Mouse (Mus musculus): ENCODE data around the gene Ipcef1. TPM values are rescaled to one million over a fixed set of nuclear protein-coding genes. Genes with fewer than 3 reads are reported as not detected.
"Not testable (repeated sequence)": the region's sequence is repeated elsewhere in the genome, so short reads cannot be mapped to it uniquely, and the experiment has no call there.

Gene Ipcef1
- polyA plus RNA-seq, 3 experiments from 2014 or later: 59.2 to 108 (median 100) TPM

DNA sequence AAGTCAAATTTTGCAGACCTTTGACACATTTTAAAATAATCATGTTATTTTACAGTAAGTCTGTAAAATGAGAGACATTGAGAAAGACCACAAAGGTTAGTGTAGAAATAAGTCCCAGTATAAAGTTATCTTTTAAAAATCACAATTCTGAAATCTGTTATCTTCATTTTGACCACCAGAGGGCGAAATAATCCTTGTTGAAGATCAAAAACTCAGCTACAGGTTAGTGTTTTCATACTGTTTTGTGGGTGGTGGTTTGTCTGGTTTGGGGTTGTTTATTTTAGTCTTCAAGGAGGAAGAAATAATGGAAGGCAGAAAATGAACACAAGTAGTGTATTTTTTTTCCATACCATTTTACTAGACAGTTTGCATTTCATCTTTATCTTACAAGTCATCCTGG is 166.8 kb downstream of the Ipcef1 start:
- ATAC-seq: peak; percentile 53

DNA sequence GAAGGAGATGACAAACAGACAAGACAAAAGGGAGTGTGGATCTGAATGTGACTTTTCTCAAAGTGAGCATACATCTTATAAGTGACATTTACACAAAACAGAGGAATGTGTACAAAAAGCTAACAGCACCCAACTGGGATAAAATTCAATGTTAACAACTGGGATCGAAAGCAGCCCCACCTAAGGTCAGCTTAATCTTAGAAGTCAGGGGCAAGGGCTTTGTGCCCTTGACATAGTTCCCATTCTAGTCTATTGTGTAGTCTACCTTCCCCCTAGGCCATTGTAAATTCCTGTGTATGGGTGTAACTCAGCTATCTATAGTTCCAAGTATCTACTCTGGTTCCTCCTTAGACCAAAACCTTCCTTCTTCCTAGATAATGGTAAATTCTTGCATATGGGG is 170.2 kb downstream of the Ipcef1 start:
- not testable (repeated sequence) for ATAC-seq

DNA sequence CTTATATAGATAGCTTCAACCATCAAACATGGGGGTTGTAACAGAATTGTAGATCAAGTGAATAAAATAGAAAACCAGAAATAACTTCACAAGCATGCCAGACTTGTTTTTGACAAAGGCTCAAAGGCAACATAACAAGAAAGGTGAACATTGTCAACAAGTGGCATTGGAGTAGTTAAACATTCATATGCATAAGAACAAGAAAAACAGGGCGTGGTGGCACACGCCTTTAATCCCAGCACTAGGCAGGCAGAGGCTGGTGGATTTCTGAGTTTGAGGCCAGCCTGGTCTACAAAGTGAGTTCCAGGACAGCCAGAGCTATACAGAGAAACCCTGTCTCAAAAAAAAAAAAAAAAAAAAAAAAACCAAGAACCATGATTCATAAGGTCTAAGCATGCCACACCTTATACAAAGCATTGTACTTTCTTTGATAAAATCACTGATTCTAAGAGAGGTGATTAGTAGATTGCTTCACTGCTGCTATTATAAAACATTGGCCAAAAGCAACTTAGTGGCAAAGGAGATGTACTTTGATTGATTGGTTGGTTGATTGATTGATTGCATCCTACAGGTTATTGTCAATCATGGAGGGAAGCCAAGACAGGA is 173.9 kb downstream of the Ipcef1 start:
- ATAC-seq: no peak

DNA sequence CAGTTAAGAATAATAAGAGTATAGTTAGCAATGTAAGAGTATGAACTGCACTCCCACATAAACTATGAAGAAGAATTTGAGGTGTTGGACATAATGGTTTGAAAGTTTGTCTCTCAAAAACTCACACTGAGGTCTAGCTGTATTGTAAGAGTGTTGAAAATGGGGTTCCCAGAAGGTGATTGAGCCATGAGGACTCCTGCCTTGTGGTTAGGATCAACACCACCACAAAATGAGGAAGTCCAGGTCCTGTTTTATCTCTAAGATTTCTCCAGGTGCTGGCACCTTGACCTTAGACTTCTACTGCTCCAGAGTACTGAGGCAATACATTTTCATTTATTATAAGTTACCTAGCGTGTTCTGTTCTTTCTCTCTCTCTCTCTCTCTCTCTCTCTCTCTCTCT is 178.4 kb downstream of the Ipcef1 start:
- ATAC-seq: no peak

DNA sequence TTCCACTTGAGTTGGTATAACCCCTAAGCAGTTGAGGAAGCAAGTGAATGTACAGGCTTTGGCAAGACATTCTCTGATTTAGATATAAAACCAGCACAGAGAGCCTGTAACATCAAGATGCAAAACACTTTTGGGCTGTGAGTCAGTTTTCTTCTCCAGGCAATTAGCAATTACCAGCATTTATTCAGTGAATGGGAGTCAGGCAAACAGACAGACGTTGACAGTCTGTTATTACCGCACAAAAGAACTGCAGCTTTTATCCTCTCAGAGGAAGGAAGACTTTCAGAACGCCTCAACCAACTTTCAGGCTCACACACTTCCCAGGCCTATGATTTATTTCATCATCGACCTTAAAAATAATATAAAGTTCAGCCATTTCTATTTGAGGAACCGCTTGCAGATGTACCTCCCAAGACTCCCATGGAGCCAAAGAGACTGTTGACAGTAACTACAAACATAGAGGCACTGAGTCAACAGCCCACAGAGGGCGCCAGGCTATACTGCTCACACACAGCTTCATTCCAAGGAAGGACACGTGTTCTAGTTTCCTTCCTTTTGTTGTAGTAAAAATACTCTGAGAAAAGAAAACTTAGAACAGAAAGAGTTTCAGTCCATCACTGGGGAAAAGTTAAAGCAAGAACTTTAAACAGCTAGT is 180.7 kb downstream of the Ipcef1 start:
- ATAC-seq: no peak

DNA sequence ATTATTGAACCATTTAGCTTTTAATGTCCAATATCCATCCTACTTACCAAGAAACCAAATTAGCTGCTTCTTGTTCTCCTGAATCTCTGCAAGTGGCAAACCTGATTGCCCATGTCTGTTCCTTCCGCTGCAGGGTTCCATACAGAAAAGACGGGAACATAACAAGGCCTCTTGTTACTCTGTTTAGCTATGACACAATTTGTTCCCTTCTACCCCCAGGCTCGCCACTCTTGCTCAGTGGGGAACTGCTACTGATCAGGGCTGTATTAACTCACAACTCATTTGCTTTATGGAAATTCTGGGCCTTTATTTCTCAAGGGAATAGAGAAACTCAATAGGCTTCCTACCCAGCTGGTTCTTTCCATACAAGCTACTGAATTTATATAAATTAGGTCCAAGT is 196.5 kb downstream of the Ipcef1 start:
- ATAC-seq: no peak

DNA sequence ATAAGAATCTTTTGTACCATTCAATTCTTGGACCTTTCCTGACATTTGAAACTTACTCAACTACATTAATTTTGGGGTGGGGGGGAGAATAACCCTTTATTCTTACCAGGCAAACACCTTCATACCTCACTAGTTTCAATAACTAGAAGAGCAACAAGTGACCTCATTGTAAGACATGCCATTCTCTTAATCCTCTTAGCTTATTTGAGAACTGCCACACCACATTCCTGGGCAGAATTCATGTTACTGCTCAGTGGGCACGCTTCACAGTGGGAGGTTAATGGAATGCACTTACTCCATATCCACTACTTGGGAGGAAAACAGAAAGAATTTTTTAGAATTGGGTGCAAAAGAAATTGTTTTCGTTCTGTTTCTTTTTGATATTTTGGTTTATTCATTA is 203.4 kb downstream of the Ipcef1 start:
- no peak for ATAC-seq

- no peak for ATAC-seq
These were observed 204.0 kb downstream of the Ipcef1 start for GRCm38 (mm10) chr10:6848162-6848754.

DNA sequence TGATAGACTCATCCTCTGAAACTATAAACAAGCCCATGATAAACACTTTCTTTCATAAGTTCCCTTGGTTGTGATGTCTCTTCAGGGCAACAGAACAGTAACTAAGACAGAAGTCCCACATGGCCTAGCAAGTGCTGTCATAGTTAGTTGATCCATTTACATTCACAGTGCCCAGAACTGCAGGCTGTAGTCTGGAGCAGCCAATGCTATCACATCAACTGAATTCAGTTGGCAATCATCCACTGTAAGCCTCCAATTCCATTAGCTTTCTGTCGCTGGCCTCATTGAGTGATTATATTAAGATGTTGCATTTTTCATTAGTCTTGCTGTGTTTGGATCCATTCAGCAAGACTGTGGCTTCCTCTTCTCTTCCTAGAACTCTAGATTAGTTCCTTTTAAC is 206.0 kb downstream of the Ipcef1 start:
- no peak for ATAC-seq

DNA sequence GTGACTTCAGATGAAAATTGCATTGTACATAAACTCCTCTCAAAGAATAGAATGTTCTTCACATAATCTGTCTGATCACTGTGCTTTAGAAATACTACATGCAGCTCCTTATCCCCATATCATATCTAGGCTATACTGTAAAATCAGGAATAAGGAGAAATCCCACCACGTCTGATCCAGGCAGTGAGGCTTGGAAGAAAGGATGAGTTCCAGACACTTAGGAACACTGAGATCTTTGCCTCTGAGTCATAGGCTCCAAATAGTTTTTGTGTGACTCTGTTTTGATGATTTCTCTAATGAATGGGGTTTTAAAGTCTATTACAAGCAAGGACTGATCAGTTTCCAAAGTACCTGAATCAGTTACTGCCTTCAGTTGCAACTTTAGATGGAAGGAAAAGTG is 210.1 kb downstream of the Ipcef1 start:
- no peak for ATAC-seq

Other genes with a start within 250 kb of the Ipcef1 start
- gene Cnksr3, start 159.8 kb upstream of the Ipcef1 start, polyA plus RNA-seq (2017; shearing (Covaris generic)): 1 to 10 TPM in 2 of 3 experiments, under 1 TPM in 1; 0.36 to 4.3 (median 3.3) TPM